ENCODE assay signal across 7 mouse cellular contexts in genomic region chr11:75572854-75573650, GRCm38 (mm10). TPM values are rescaled to one million over a fixed set of nuclear protein-coding genes. Genes with fewer than 3 reads are reported as not detected.
DNase-seq lines count a peak whose midpoint lies in the region; ATAC-seq and TF ChIP-seq lines count a peak whose summit lies in the region.

No protein-coding gene starts in this region.

- no peaks in the 10 kb centered on the region for H3K9me3 ChIP-seq in embryonic facial prominence, embryonic 11.5 days (replicated peaks; ENCODE audit: control insufficient read depth, low read length)
- no peaks in the 10 kb centered on the region for H3K9me3 ChIP-seq in limb, embryonic 12.5 days
- H3K9me3 ChIP-seq in midbrain, embryonic 15.5 days: no peaks in the 10 kb centered on the region

- H3K36me3 ChIP-seq in embryonic facial prominence, embryonic 11.5 days (replicated peaks; ENCODE audit: control insufficient read depth, insufficient read depth, low read depth, low read length): no peaks in the 10 kb centered on the region; the same call in none of the 2 replicates
- no peaks in the 10 kb centered on the region; the same call in 1 of the 2 replicates for H3K36me3 ChIP-seq in kidney, adult 2 months (ENCODE audit: control insufficient read depth, insufficient read depth, low read length)
- H3K36me3 ChIP-seq in limb, embryonic 12.5 days: no peaks in the 10 kb centered on the region
- peaks cover 16% of the 10 kb centered on the region for H3K36me3 ChIP-seq in midbrain, embryonic 15.5 days (replicated peaks)
- peaks cover 13% of the 10 kb centered on the region for H3K36me3 ChIP-seq in spleen, adult 2 months (ENCODE audit: control insufficient read depth, insufficient read depth, low read length)

- peak overlapping the region; percentile 48 for H3K9ac ChIP-seq in embryonic facial prominence, embryonic 11.5 days (replicated peaks; ENCODE audit: low read length)
- peak overlapping the region; percentile 46 for H3K9ac ChIP-seq in limb, embryonic 12.5 days (replicated peaks)
- peak overlapping the region; percentile 17; the same call in 1 of the 2 replicates for H3K9ac ChIP-seq in midbrain, embryonic 15.5 days

- peak overlapping the region; percentile 10 for H3K4me2 ChIP-seq in embryonic facial prominence, embryonic 11.5 days (ENCODE audit: low read depth, low read length)
- peak overlapping the region; percentile 32 for H3K4me2 ChIP-seq in limb, embryonic 12.5 days
- H3K4me2 ChIP-seq in midbrain, embryonic 15.5 days: peak overlapping the region; percentile 4; the same call in 1 of the 2 replicates

- H3K4me1 ChIP-seq in embryonic facial prominence, embryonic 11.5 days (ENCODE audit: control insufficient read depth, insufficient read depth, low read length): peaks cover 7% of the 10 kb centered on the region
- H3K4me1 ChIP-seq in kidney, adult 2 months (ENCODE audit: control insufficient read depth, insufficient read depth, low read length): peaks cover 7% of the 10 kb centered on the region
- peaks cover 18% of the 10 kb centered on the region for H3K4me1 ChIP-seq in limb, embryonic 12.5 days (replicated peaks)
- H3K4me1 ChIP-seq in midbrain, embryonic 15.5 days: peaks cover 19% of the 10 kb centered on the region
- peaks cover 18% of the 10 kb centered on the region; the same call in 1 of the 2 replicates for H3K4me1 ChIP-seq in spleen, adult 2 months (ENCODE audit: control insufficient read depth, insufficient read depth, insufficient read length)

- WGBS in embryonic facial prominence, embryonic 11.5 days: 5% methylated on average over 12 of the region's 12 CpGs
- 22% methylated on average over 12 of the region's 12 CpGs for WGBS in kidney, adult 2 months
- 10% methylated on average over 12 of the region's 12 CpGs for WGBS in limb, embryonic 12.5 days
- WGBS in midbrain, embryonic 15.5 days: 5% methylated on average over 12 of the region's 12 CpGs
- WGBS in spleen, adult 2 months: 12% methylated on average over 12 of the region's 12 CpGs

- peak; percentile 89 for ATAC-seq in embryonic facial prominence, embryonic 11.5 days (replicated peaks; ENCODE audit: insufficient number of reproducible peaks, low FRiP score, low TSS enrichment, low read depth)
- ATAC-seq in limb, embryonic 12.5 days (ENCODE audit: insufficient number of reproducible peaks, insufficient read depth, low FRiP score, low TSS enrichment, low read depth): peak; percentile 88
- ATAC-seq in midbrain, embryonic 15.5 days (replicated peaks): peak; percentile 86

- TF ChIP-seq CTCF in kidney, adult 2 months (conservative IDR thresholded peaks at IDR 0.05; ENCODE audit: insufficient read depth, insufficient read length, low read depth, low read length): peak; percentile 99
- TF ChIP-seq CTCF in spleen, adult 2 months (IDR thresholded peaks at IDR 0.05; ENCODE audit: extremely low read depth, insufficient read depth, insufficient read length, insufficient replicate concordance): peak; percentile 90; the same call in 1 of the 2 replicates

- DNase-seq in adrenal gland, postnatal 14 days: peak; percentile 95
- DNase-seq in embryonic facial prominence, embryonic 11.5 days (ENCODE audit: low spot score): peak; percentile 94
- DNase-seq in heart, adult 18-20 months: peak; percentile 93 to 97
- DNase-seq in kidney, adult 2 months: peak; percentile 94
- DNase-seq in spleen, adult 2 months (ENCODE audit: low read depth in 1 of 2, low spot score in 2 of 2): peak; percentile 83 to 90

- no peaks in the 10 kb centered on the region; the same call in 1 of the 2 replicates for H3K27me3 ChIP-seq in embryonic facial prominence, embryonic 11.5 days (ENCODE audit: control insufficient read depth, insufficient read depth, low read length)
- H3K27me3 ChIP-seq in kidney, adult 2 months (replicated peaks; ENCODE audit: control insufficient read depth, insufficient read depth, low read length): no peaks in the 10 kb centered on the region
- no peaks in the 10 kb centered on the region for H3K27me3 ChIP-seq in limb, embryonic 12.5 days
- no peaks in the 10 kb centered on the region for H3K27me3 ChIP-seq in midbrain, embryonic 15.5 days (replicated peaks)
- H3K27me3 ChIP-seq in spleen, adult 2 months (ENCODE audit: control insufficient read depth, insufficient read depth, low read length): no peaks in the 10 kb centered on the region

- H3K27ac ChIP-seq in embryonic facial prominence, embryonic 11.5 days (replicated peaks; ENCODE audit: low read depth, low read length): peak overlapping the region; percentile 62; the same call in 1 of the 2 replicates
- H3K27ac ChIP-seq in kidney, adult 2 months (ENCODE audit: insufficient read depth, low read depth, low read length): peak overlapping the region; percentile 12
- H3K27ac ChIP-seq in limb, embryonic 12.5 days: peak overlapping the region; percentile 60
- peak overlapping the region; percentile 83 for H3K27ac ChIP-seq in midbrain, embryonic 15.5 days
- peak overlapping the region; percentile 76 for H3K27ac ChIP-seq in spleen, adult 2 months (ENCODE audit: insufficient read depth, low read length)

- no peak overlapping the region for H3K4me3 ChIP-seq in embryonic facial prominence, embryonic 11.5 days (ENCODE audit: low read depth, low read length)
- no peak overlapping the region for H3K4me3 ChIP-seq in kidney, adult 2 months (ENCODE audit: insufficient read depth, low read depth, low read length)
- 0 out of 2 replicates have a peak overlapping the region, but pooled peaks have one; percentile 2 for H3K4me3 ChIP-seq in limb, embryonic 12.5 days (replicated peaks)
- H3K4me3 ChIP-seq in midbrain, embryonic 15.5 days: no peak overlapping the region
- H3K4me3 ChIP-seq in spleen, adult 2 months (ENCODE audit: extremely low read depth, insufficient read depth, insufficient read length): no peak overlapping the region

- TF ChIP-seq POLR2A in kidney, adult 2 months (IDR thresholded peaks at IDR 0.05; ENCODE audit: low read depth, low read length): no peak
- TF ChIP-seq POLR2A in spleen, adult 2 months (IDR thresholded peaks at IDR 0.05; ENCODE audit: low read depth, low read length): no peak

RNA-seq across cellular contexts. Expression of gene Pitpna, which starts 14.8 kb away (rescaled TPM):
- total RNA-seq in adrenal gland, postnatal 14 days (2021): 150 and 164 TPM in 2 replicates
- polyA plus RNA-seq in embryonic facial prominence, embryonic 11.5 days (2014; fragmentation: Nextera tagmentation; extraction: Ambion mirVana): 83.0 and 84.2 TPM in 2 replicates
- total RNA-seq in heart, adult 18-20 months (2021): 100 to 1,000 TPM in 1 of 2 experiments, 10 to 100 TPM in 1; 98.2 to 107 TPM
- 43.8 and 60.3 TPM in 2 replicates for polyA plus RNA-seq in kidney, adult 2 months (2012; rRNA removed)
- polyA plus RNA-seq in limb, embryonic 12.5 days (2016; fragmentation: Nextera tagmentation; extraction: Ambion mirVana): 80.8 and 89.5 TPM in 2 replicates
- polyA plus RNA-seq in midbrain, embryonic 15.5 days (2015; fragmentation: Nextera tagmentation; extraction: Ambion mirVana): 103 and 116 TPM in 2 replicates
- 51.7 and 54.1 TPM in 2 replicates for polyA plus RNA-seq in spleen, adult 2 months (2012; rRNA removed)

RNA-seq across cellular contexts. Expression of gene Slc43a2, which starts 41.6 kb away (rescaled TPM):
- 22.4 and 29.2 TPM in 2 replicates for total RNA-seq in adrenal gland, postnatal 14 days (2021)
- polyA plus RNA-seq in embryonic facial prominence, embryonic 11.5 days (2014; fragmentation: Nextera tagmentation; extraction: Ambion mirVana): 2.6 and 3.2 TPM in 2 replicates
- total RNA-seq in heart, adult 18-20 months (2021): 10 to 100 TPM; 16.2 to 17.3 TPM
- polyA plus RNA-seq in kidney, adult 2 months (2012; rRNA removed): 148 and 174 TPM in 2 replicates
- 3.7 and 4.2 TPM in 2 replicates for polyA plus RNA-seq in limb, embryonic 12.5 days (2016; fragmentation: Nextera tagmentation; extraction: Ambion mirVana)
- 17.7 and 20.2 TPM in 2 replicates for polyA plus RNA-seq in midbrain, embryonic 15.5 days (2015; fragmentation: Nextera tagmentation; extraction: Ambion mirVana)
- polyA plus RNA-seq in spleen, adult 2 months (2012; rRNA removed): 57.3 and 62.8 TPM in 2 replicates

RNA-seq across cellular contexts. Expression of gene Inpp5k, which starts 57.7 kb away (rescaled TPM):
- 32.3 and 41.8 TPM in 2 replicates for total RNA-seq in adrenal gland, postnatal 14 days (2021)
- polyA plus RNA-seq in embryonic facial prominence, embryonic 11.5 days (2014; fragmentation: Nextera tagmentation; extraction: Ambion mirVana): 17.3 and 21.9 TPM in 2 replicates
- total RNA-seq in heart, adult 18-20 months (2021): 10 to 100 TPM; 24.1 to 28.3 TPM
- polyA plus RNA-seq in kidney, adult 2 months (2012; rRNA removed): 69.1 and 71.5 TPM in 2 replicates
- polyA plus RNA-seq in limb, embryonic 12.5 days (2016; fragmentation: Nextera tagmentation; extraction: Ambion mirVana): 18.6 and 20.1 TPM in 2 replicates
- 45.1 and 47.0 TPM in 2 replicates for polyA plus RNA-seq in midbrain, embryonic 15.5 days (2015; fragmentation: Nextera tagmentation; extraction: Ambion mirVana)
- polyA plus RNA-seq in spleen, adult 2 months (2012; rRNA removed): 56.9 and 65.0 TPM in 2 replicates

RNA-seq across cellular contexts. Expression of gene Scarf1, which starts 59.7 kb away (rescaled TPM):
- total RNA-seq in adrenal gland, postnatal 14 days (2021): 12.7 and 14.6 TPM in 2 replicates
- polyA plus RNA-seq in embryonic facial prominence, embryonic 11.5 days (2014; fragmentation: Nextera tagmentation; extraction: Ambion mirVana): 2.7 and 3.3 TPM in 2 replicates
- total RNA-seq in heart, adult 18-20 months (2021): 1 to 10 TPM; 6.6 to 6.8 TPM
- 13.3 and 17.3 TPM in 2 replicates for polyA plus RNA-seq in kidney, adult 2 months (2012; rRNA removed)
- polyA plus RNA-seq in limb, embryonic 12.5 days (2016; fragmentation: Nextera tagmentation; extraction: Ambion mirVana): 5.4 and 6.0 TPM in 2 replicates
- 4.6 and 5.2 TPM in 2 replicates for polyA plus RNA-seq in midbrain, embryonic 15.5 days (2015; fragmentation: Nextera tagmentation; extraction: Ambion mirVana)
- 11.5 and 13.5 TPM in 2 replicates for polyA plus RNA-seq in spleen, adult 2 months (2012; rRNA removed)

Comparison
In these comparisons a context has a peak if more than half of its experiments do, and no peak if none do; other contexts are left out.
1. H3K27ac ChIP-seq: peak in every context shown above with its lines; median percentile 83 in midbrain, embryonic 15.5 days; 76 in spleen, adult 2 months; 62 in embryonic facial prominence, embryonic 11.5 days; 60 in limb, embryonic 12.5 days; 12 in kidney, adult 2 months.